In genomic region chr5:117779175-117779574, GRCm38 (mm10) we compare ENCODE assay signal across 16 mouse cellular contexts. TPM values are rescaled to one million over a fixed set of nuclear protein-coding genes. Genes with fewer than 3 reads are reported as not detected.
DNase-seq lines count a peak whose midpoint lies in the region; ATAC-seq and TF ChIP-seq lines count a peak whose summit lies in the region.
"Had no signal": no experiment of that assay in that cellular context is flagged by ENCODE, and none has a peak within 500 bp of the region (broad histone marks: within the 10 kb centered on the region; RNA-seq: fewer than 3 reads in every experiment).

No protein-coding gene starts in this region.

- peaks cover 2% of the 10 kb centered on the region; the same call in 1 of the 2 replicates for H3K4me1 ChIP-seq in cerebellum, adult 2 months (ENCODE audit: control insufficient read depth, insufficient read depth, low read length)
- peaks cover 20% of the 10 kb centered on the region for H3K4me1 ChIP-seq in limb, embryonic 13.5 days
- H3K4me1 ChIP-seq in limb, embryonic 10.5 days, result peaks cover 20% of the 10 kb centered on the region
- H3K4me1 ChIP-seq: liver, embryonic 13.5 days had no signal

- H3K27ac ChIP-seq in cerebellum, adult 2 months (ENCODE audit: insufficient read depth, low read length), result no peak overlapping the region
- no peak overlapping the region for H3K27ac ChIP-seq in limb, embryonic 13.5 days
- no peak overlapping the region for H3K27ac ChIP-seq in limb, embryonic 10.5 days
- H3K27ac ChIP-seq in left cerebral cortex, adult 2 months, result no peak overlapping the region
- H3K27ac ChIP-seq: forebrain, embryonic 10.5 days; heart, adult 2 months; hindbrain, embryonic 14.5 days; layer of hippocampus, adult 2 months; liver, embryonic 13.5 days; midbrain, embryonic 10.5 days had no signal

- DNase-seq in cerebellum, adult 2 months, result peak; percentile 22 to 23
- DNase-seq in cerebellum, adult 11 months, result no peak
- no peak for DNase-seq in limb, embryonic 10.5 days (ENCODE audit: low spot score)
- peak; percentile 86 to 93 for DNase-seq in gastrocnemius, adult 8-10 months (ENCODE audit: low spot score in 2 of 2)
- peak; percentile 35 for DNase-seq in retina, postnatal 7 days (ENCODE audit: low read depth, low spot score)
- no peak for DNase-seq in left cerebral cortex, adult 2 months (ENCODE audit: extremely low spot score in 1 of 2, low spot score in 2 of 2)
- no peak for DNase-seq in B cell, adult 2 months
- DNase-seq: kidney, adult 2 months; liver, embryonic 13.5 days; lung, postnatal 14 days had no signal

- H3K9ac ChIP-seq in limb, embryonic 13.5 days, result no peak overlapping the region
- H3K9ac ChIP-seq: hindbrain, embryonic 14.5 days; liver, embryonic 13.5 days had no signal

- no peaks in the 10 kb centered on the region for H3K36me3 ChIP-seq in limb, embryonic 13.5 days
- no peaks in the 10 kb centered on the region for H3K36me3 ChIP-seq in limb, embryonic 10.5 days
- H3K36me3 ChIP-seq: forebrain, embryonic 10.5 days; liver, embryonic 13.5 days; midbrain, embryonic 10.5 days had no signal

- TF ChIP-seq CTCF in cerebellum, adult 2 months (IDR thresholded peaks at IDR 0.05; ENCODE audit: borderline replicate concordance, insufficient read depth, low read depth, low read length), result no peak
- TF ChIP-seq CTCF in left cerebral cortex, adult 2 months (IDR thresholded peaks at IDR 0.05), result no peak

- no peaks in the 10 kb centered on the region for H3K9me3 ChIP-seq in limb, embryonic 13.5 days
- no peaks in the 10 kb centered on the region for H3K9me3 ChIP-seq in limb, embryonic 10.5 days (replicated peaks)
- H3K9me3 ChIP-seq: forebrain, embryonic 10.5 days; liver, embryonic 13.5 days; midbrain, embryonic 10.5 days had no signal

- H3K27me3 ChIP-seq in cerebellum, adult 2 months (ENCODE audit: control insufficient read depth, insufficient read depth, low read length), result no peaks in the 10 kb centered on the region
- H3K27me3 ChIP-seq in limb, embryonic 13.5 days, result no peaks in the 10 kb centered on the region
- H3K27me3 ChIP-seq in limb, embryonic 10.5 days (ENCODE audit: low read depth, poor library complexity, severe bottlenecking), result peaks cover 12% of the 10 kb centered on the region; the same call in 1 of the 2 replicates
- H3K27me3 ChIP-seq: liver, embryonic 13.5 days had no signal

- no peak overlapping the region for H3K4me3 ChIP-seq in cerebellum, adult 2 months (replicated peaks; ENCODE audit: insufficient read depth, low read depth, low read length)
- no peak overlapping the region for H3K4me3 ChIP-seq in limb, embryonic 13.5 days
- H3K4me3 ChIP-seq in limb, embryonic 10.5 days, result no peak overlapping the region
- H3K4me3 ChIP-seq in left cerebral cortex, adult 2 months, result no peak overlapping the region
- H3K4me3 ChIP-seq: forebrain, embryonic 10.5 days; heart, adult 2 months; layer of hippocampus, adult 2 months; liver, embryonic 13.5 days; midbrain, embryonic 10.5 days had no signal

- WGBS in cerebellum, adult 2 months, result 28% methylated on average over 11 of the region's 11 CpGs
- 55% methylated on average over 11 of the region's 11 CpGs for WGBS in limb, embryonic 13.5 days
- 68% methylated on average over 11 of the region's 11 CpGs for WGBS in limb, embryonic 10.5 days

- no peak overlapping the region for H3K4me2 ChIP-seq in limb, embryonic 13.5 days (replicated peaks)
- H3K4me2 ChIP-seq: hindbrain, embryonic 14.5 days; liver, embryonic 13.5 days had no signal

- no peak for TF ChIP-seq POLR2A in cerebellum, adult 2 months (IDR thresholded peaks at IDR 0.05; ENCODE audit: borderline replicate concordance, insufficient read depth, low read length)

- ATAC-seq in limb, embryonic 13.5 days (ENCODE audit: low FRiP score, low read depth), result 0 out of 2 replicates have a peak, but pooled peaks have one; percentile 25

- intact Hi-C loops in left cerebral cortex, adult 2 months (cut with DNase I), result no loop called here

RNA-seq across cellular contexts. Expression of gene Nos1, which starts 1.7 kb away (rescaled TPM):
- 28.0 and 32.8 TPM in 2 replicates for polyA plus RNA-seq in cerebellum, adult 2 months (2012; rRNA removed)
- polyA plus RNA-seq in limb, embryonic 13.5 days (2015; fragmentation: Nextera tagmentation; extraction: Ambion mirVana), result 0.18 and 0.28 TPM in 2 replicates
- 0.26 and 0.50 TPM in 2 replicates for polyA plus RNA-seq in limb, embryonic 10.5 days (2016; fragmentation: Nextera tagmentation; extraction: Ambion mirVana)
- 10 to 100 TPM; 57.4 to 86.1 (median 70.1) TPM for total RNA-seq in gastrocnemius, adult 8-10 months (2022)
- total RNA-seq in left cerebral cortex, adult 2 months (2021), result 10 to 100 TPM; 34.5 to 41.2 TPM
- polyA plus RNA-seq: liver, embryonic 13.5 days had no signal

Comparison
In these comparisons a context has a peak if more than half of its experiments do, and no peak if none do; other contexts are left out.
1. DNase-seq: peak in cerebellum, adult 2 months (2 of 2), gastrocnemius, adult 8-10 months (2 of 2) and retina, postnatal 7 days (single experiment); none in cerebellum, adult 11 months (single experiment), limb, embryonic 10.5 days (single experiment), left cerebral cortex, adult 2 months (0 of 2) and B cell, adult 2 months (0 of 2).
2. RNA of gene Nos1, which starts 1.7 kb away (polyA plus RNA-seq): 28.0 to 32.8 TPM in cerebellum, adult 2 months; 0.26 to 0.50 TPM in limb, embryonic 10.5 days and 0.18 to 0.28 TPM in limb, embryonic 13.5 days; every median in the first group is over 10 times any median in the second.